Mouse (Mus musculus): ENCODE measurements around the gene Arhgef2. TPM values are rescaled to one million over a fixed set of nuclear protein-coding genes. Genes with fewer than 3 reads are reported as not detected.
"Not testable (repeated sequence)": the region's sequence is repeated elsewhere in the genome, so short reads cannot be mapped to it uniquely, and the experiment has no call there.

Arhgef2 gene
- polyA plus RNA-seq, 1 experiment from 2014 or later: 160 TPM

GRCm38 (mm10) chr3:88571856-88572255, 33.9 kb upstream of the Arhgef2 start:
- H3K4me3 ChIP-seq: no peak overlapping the region
- H3K4me1 ChIP-seq (replicated peaks): no peaks in the 10 kb centered on the region
- no peak overlapping the region for H3K4me2 ChIP-seq
- H3K36me3 ChIP-seq: peaks cover 36% of the 10 kb centered on the region
- H3K27ac ChIP-seq: no peak overlapping the region
- ATAC-seq (ENCODE audit: low FRiP score): no peak
- no peaks in the 10 kb centered on the region for H3K27me3 ChIP-seq
- no peaks in the 10 kb centered on the region for H3K9me3 ChIP-seq
- 70% methylated on average over 1 of the region's 1 CpGs for WGBS
- no peak overlapping the region for H3K9ac ChIP-seq

GRCm38 (mm10) chr3:88572835-88573234, 32.9 kb upstream of the Arhgef2 start:
- no peaks in the 10 kb centered on the region for H3K27me3 ChIP-seq
- H3K4me1 ChIP-seq (replicated peaks): no peaks in the 10 kb centered on the region
- H3K4me2 ChIP-seq: no peak overlapping the region
- 74% methylated on average over 2 of the region's 2 CpGs for WGBS
- H3K9me3 ChIP-seq: no peaks in the 10 kb centered on the region
- no peak for ATAC-seq (ENCODE audit: low FRiP score)
- no peak overlapping the region for H3K27ac ChIP-seq
- H3K36me3 ChIP-seq: peaks cover 28% of the 10 kb centered on the region
- no peak overlapping the region for H3K9ac ChIP-seq
- no peak overlapping the region for H3K4me3 ChIP-seq

- Histone ChIP-seq H3K4me2 (no peak overlapping the region), H3K9me3 (no peaks in the 10 kb centered on the region), H3K27me3 (no peaks in the 10 kb centered on the region), H3K9ac (no peak overlapping the region), H3K27ac (no peak overlapping the region), H3K4me1 (replicated peaks) (no peaks in the 10 kb centered on the region), H3K36me3 (peaks cover 18% of the 10 kb centered on the region), H3K4me3 (no peak overlapping the region)
- WGBS: 94% methylated on average over 2 of the region's 2 CpGs
- no peak for ATAC-seq (ENCODE audit: low FRiP score)
These were observed 32.0 kb upstream of the Arhgef2 start for GRCm38 (mm10) chr3:88573810-88574209.

- no peaks in the 10 kb centered on the region for H3K9me3 ChIP-seq
- no peaks in the 10 kb centered on the region for H3K27me3 ChIP-seq
- no peak within 1 kb of the TSS for H3K9ac ChIP-seq
- no peak within 1 kb of the TSS for H3K4me2 ChIP-seq
- peaks cover under 1% of the 10 kb centered on the region; the same call in 1 of the 2 replicates for H3K36me3 ChIP-seq
- WGBS: 93% methylated on average over 3 of the region's 3 CpGs
- no peak for ATAC-seq (ENCODE audit: low FRiP score)
- H3K4me3 ChIP-seq: no peak within 1 kb of the TSS
- H3K27ac ChIP-seq: no peak within 1 kb of the TSS
- peaks cover 7% of the 10 kb centered on the region for H3K4me1 ChIP-seq (replicated peaks)
These were observed 30.2 kb upstream of the Arhgef2 start, which contains the start of gene Ssr2 for GRCm38 (mm10) chr3:88575540-88575939. Ssr2 (plus strand) TSS chr3:88575876.

GRCm38 (mm10) chr3:88577846-88578245, 27.9 kb upstream of the Arhgef2 start:
- 92% methylated on average over 5 of the region's 5 CpGs for WGBS
- not testable (repeated sequence) for H3K4me3 ChIP-seq; H3K27ac ChIP-seq; H3K9me3 ChIP-seq; H3K4me2 ChIP-seq; ATAC-seq (ENCODE audit: low FRiP score); H3K9ac ChIP-seq; H3K27me3 ChIP-seq
- Histone ChIP-seq H3K36me3 (peaks cover 21% of the 10 kb centered on the region), H3K4me1 (replicated peaks) (peaks cover 14% of the 10 kb centered on the region)

- Histone ChIP-seq H3K27me3 (no peaks in the 10 kb centered on the region), H3K27ac (no peak overlapping the region), H3K4me3 (peak overlapping the region; percentile 91), H3K4me1 (replicated peaks) (peaks cover 14% of the 10 kb centered on the region), H3K36me3 (peaks cover 30% of the 10 kb centered on the region), H3K9me3 (no peaks in the 10 kb centered on the region), H3K4me2 (peak overlapping the region; percentile 96), H3K9ac (0 out of 2 replicates have a peak overlapping the region, but pooled peaks have one; percentile 92)
- peak; percentile 58 for ATAC-seq (ENCODE audit: low FRiP score)
- 55% methylated on average over 8 of the region's 8 CpGs for WGBS
These were observed 27.0 kb upstream of the Arhgef2 start for GRCm38 (mm10) chr3:88578498-88579424.

- Histone ChIP-seq H3K27ac (peak overlapping the region; percentile 78), H3K4me2 (peak overlapping the region; percentile 96), H3K27me3 (no peaks in the 10 kb centered on the region), H3K4me3 (peak overlapping the region; percentile 91), H3K9ac (peak overlapping the region; percentile 92), H3K36me3 (peaks cover 37% of the 10 kb centered on the region), H3K9me3 (no peaks in the 10 kb centered on the region), H3K4me1 (replicated peaks) (peaks cover 14% of the 10 kb centered on the region)
- peak; percentile 86 for ATAC-seq (ENCODE audit: low FRiP score)
- WGBS: under 1% methylated on average over 34 of the region's 34 CpGs
These were observed 26.2 kb upstream of the Arhgef2 start for GRCm38 (mm10) chr3:88579454-88580117.

- ATAC-seq (ENCODE audit: low FRiP score): no peak
- Histone ChIP-seq H3K4me3 (no peak overlapping the region), H3K9me3 (no peaks in the 10 kb centered on the region), H3K36me3 (peaks cover 82% of the 10 kb centered on the region), H3K4me1 (replicated peaks) (peaks cover 5% of the 10 kb centered on the region), H3K27me3 (no peaks in the 10 kb centered on the region), H3K4me2 (no peak overlapping the region), H3K9ac (no peak overlapping the region), H3K27ac (no peak overlapping the region)
- WGBS: 97% methylated on average over 6 of the region's 6 CpGs
These were observed 20.0 kb upstream of the Arhgef2 start for GRCm38 (mm10) chr3:88585769-88586168.

- H3K9ac ChIP-seq: no peak overlapping the region
- H3K9me3 ChIP-seq: no peaks in the 10 kb centered on the region
- H3K27me3 ChIP-seq: no peaks in the 10 kb centered on the region
- no peak for ATAC-seq (ENCODE audit: low FRiP score)
- H3K4me1 ChIP-seq (replicated peaks): no peaks in the 10 kb centered on the region; the same call in 1 of the 2 replicates
- WGBS: 95% methylated on average over 5 of the region's 5 CpGs
- no peak overlapping the region for H3K4me3 ChIP-seq
- H3K4me2 ChIP-seq: no peak overlapping the region
- no peak overlapping the region for H3K27ac ChIP-seq
- H3K36me3 ChIP-seq: peaks cover 75% of the 10 kb centered on the region
These were observed 19.1 kb upstream of the Arhgef2 start for GRCm38 (mm10) chr3:88586640-88587039.

GRCm38 (mm10) chr3:88590246-88590645, 15.5 kb upstream of the Arhgef2 start:
- WGBS: 33% methylated on average over 5 of the region's 5 CpGs
- Histone ChIP-seq H3K36me3 (peaks cover 47% of the 10 kb centered on the region), H3K27me3 (no peaks in the 10 kb centered on the region), H3K4me3 (no peak overlapping the region; the same call in 1 of the 2 replicates), H3K9ac (no peak overlapping the region), H3K4me1 (replicated peaks) (no peaks in the 10 kb centered on the region; the same call in 1 of the 2 replicates), H3K9me3 (no peaks in the 10 kb centered on the region), H3K27ac (no peak overlapping the region), H3K4me2 (no peak overlapping the region)
- no peak for ATAC-seq (ENCODE audit: low FRiP score)

GRCm38 (mm10) chr3:88591044-88591443, 14.7 kb upstream of the Arhgef2 start:
- H3K9ac ChIP-seq: peak overlapping the region; percentile 35; the same call in 1 of the 2 replicates
- 65% methylated on average over 3 of the region's 3 CpGs for WGBS
- peaks cover 40% of the 10 kb centered on the region for H3K36me3 ChIP-seq
- no peak overlapping the region for H3K4me3 ChIP-seq
- no peak overlapping the region for H3K27ac ChIP-seq
- H3K9me3 ChIP-seq: no peaks in the 10 kb centered on the region
- no peak overlapping the region for H3K4me2 ChIP-seq
- H3K4me1 ChIP-seq (replicated peaks): no peaks in the 10 kb centered on the region; the same call in 1 of the 2 replicates
- no peak for ATAC-seq (ENCODE audit: low FRiP score)
- no peaks in the 10 kb centered on the region for H3K27me3 ChIP-seq

- peak overlapping the region; percentile 26; the same call in 1 of the 2 replicates for H3K9ac ChIP-seq
These were observed 13.6 kb upstream of the Arhgef2 start for GRCm38 (mm10) chr3:88591950-88592731.

More at GRCm38 (mm10) chr3:88591950-88592731, 13.6 kb upstream of the Arhgef2 start:
- Histone ChIP-seq H3K9me3 (no peaks in the 10 kb centered on the region), H3K36me3 (peaks cover 30% of the 10 kb centered on the region), H3K4me2 (no peak overlapping the region), H3K4me3 (no peak overlapping the region), H3K4me1 (replicated peaks) (no peaks in the 10 kb centered on the region; the same call in 1 of the 2 replicates), H3K27me3 (no peaks in the 10 kb centered on the region), H3K27ac (no peak overlapping the region)
- ATAC-seq (ENCODE audit: low FRiP score): no peak
- 35% methylated on average over 9 of the region's 9 CpGs for WGBS
